Mouse (Mus musculus) brain, embryonic 18.5 days (tissue): Measurements from ENCODE around the gene Wdpcp.
A peak's percentile ranks its signal among the peaks of the same experiment; 100 is the strongest.

Experiments used
- DNase-seq: peaks from one replicate; pipeline ENCODE4 v3.0.0-alpha.2; 2012; ENCODE audit warnings: low read depth, low spot score

Wdpcp gene

GRCm38 (mm10) chr11:21569456-21570108 is 2.5 kb upstream of the Wdpcp start:
- DNase-seq: no peak

- no peak for DNase-seq
Observed at GRCm38 (mm10) chr11:21570109-21570474, 1.9 kb upstream of the Wdpcp start.

GRCm38 (mm10) chr11:21570973-21571372 is 1.1 kb upstream of the Wdpcp start:
- DNase-seq: no peak

- no peak for DNase-seq
Observed at GRCm38 (mm10) chr11:21581472-21581871, 9.4 kb downstream of the Wdpcp start.

GRCm38 (mm10) chr11:21583286-21583685 is 11.3 kb downstream of the Wdpcp start:
- no peak for DNase-seq

GRCm38 (mm10) chr11:21602497-21602896 is 30.5 kb downstream of the Wdpcp start:
- DNase-seq: no peak

- no peak for DNase-seq
Observed at GRCm38 (mm10) chr11:21615915-21616314, 43.9 kb downstream of the Wdpcp start.

- DNase-seq: no peak
Observed at GRCm38 (mm10) chr11:21634171-21634907, 62.3 kb downstream of the Wdpcp start.

- no peak for DNase-seq
Observed at GRCm38 (mm10) chr11:21638341-21638740, 66.3 kb downstream of the Wdpcp start.

- no peak for DNase-seq
Observed at GRCm38 (mm10) chr11:21639534-21639933, 67.5 kb downstream of the Wdpcp start.

- no peak for DNase-seq
Observed at GRCm38 (mm10) chr11:21644231-21644630, 72.2 kb downstream of the Wdpcp start.

GRCm38 (mm10) chr11:21646136-21646535 is 74.1 kb downstream of the Wdpcp start:
- no peak for DNase-seq

GRCm38 (mm10) chr11:21658985-21659384 is 87.0 kb downstream of the Wdpcp start:
- peak; percentile 24 for DNase-seq

GRCm38 (mm10) chr11:21677034-21677433 is 105.0 kb downstream of the Wdpcp start:
- no peak for DNase-seq

- no peak for DNase-seq
Observed at GRCm38 (mm10) chr11:21688441-21688840, 116.4 kb downstream of the Wdpcp start.

- DNase-seq: no peak
Observed at GRCm38 (mm10) chr11:21690730-21691129, 118.7 kb downstream of the Wdpcp start.

GRCm38 (mm10) chr11:21694087-21694486 is 122.1 kb downstream of the Wdpcp start:
- no peak for DNase-seq

GRCm38 (mm10) chr11:21697642-21698041 is 125.6 kb downstream of the Wdpcp start:
- no peak for DNase-seq

GRCm38 (mm10) chr11:21713508-21713907 is 141.5 kb downstream of the Wdpcp start:
- peak; percentile 32 for DNase-seq

GRCm38 (mm10) chr11:21714065-21714464 is 142.0 kb downstream of the Wdpcp start:
- no peak for DNase-seq

GRCm38 (mm10) chr11:21726329-21726728 is 154.3 kb downstream of the Wdpcp start:
- DNase-seq: no peak

GRCm38 (mm10) chr11:21729056-21729455 is 157.0 kb downstream of the Wdpcp start:
- DNase-seq: no peak

GRCm38 (mm10) chr11:21729961-21730360 is 157.9 kb downstream of the Wdpcp start:
- no peak for DNase-seq
